Mouse (Mus musculus) G1E (cell line): ENCODE measurements around the gene Zfp369.

ENCODE experiments used
- CTCF ChIP-seq: IDR thresholded peaks from 2 replicates; pipeline ENCODE4 v1.5.1; 2012; ENCODE audit warnings: low read depth, low read length, inconsistent platforms, mixed read lengths
- GATA1 ChIP-seq: IDR thresholded peaks from 2 replicates; pipeline ENCODE4 v1.6.1; 2012; ENCODE audit warnings: borderline replicate concordance, low read length, inconsistent platforms, mixed read lengths

DNA sequence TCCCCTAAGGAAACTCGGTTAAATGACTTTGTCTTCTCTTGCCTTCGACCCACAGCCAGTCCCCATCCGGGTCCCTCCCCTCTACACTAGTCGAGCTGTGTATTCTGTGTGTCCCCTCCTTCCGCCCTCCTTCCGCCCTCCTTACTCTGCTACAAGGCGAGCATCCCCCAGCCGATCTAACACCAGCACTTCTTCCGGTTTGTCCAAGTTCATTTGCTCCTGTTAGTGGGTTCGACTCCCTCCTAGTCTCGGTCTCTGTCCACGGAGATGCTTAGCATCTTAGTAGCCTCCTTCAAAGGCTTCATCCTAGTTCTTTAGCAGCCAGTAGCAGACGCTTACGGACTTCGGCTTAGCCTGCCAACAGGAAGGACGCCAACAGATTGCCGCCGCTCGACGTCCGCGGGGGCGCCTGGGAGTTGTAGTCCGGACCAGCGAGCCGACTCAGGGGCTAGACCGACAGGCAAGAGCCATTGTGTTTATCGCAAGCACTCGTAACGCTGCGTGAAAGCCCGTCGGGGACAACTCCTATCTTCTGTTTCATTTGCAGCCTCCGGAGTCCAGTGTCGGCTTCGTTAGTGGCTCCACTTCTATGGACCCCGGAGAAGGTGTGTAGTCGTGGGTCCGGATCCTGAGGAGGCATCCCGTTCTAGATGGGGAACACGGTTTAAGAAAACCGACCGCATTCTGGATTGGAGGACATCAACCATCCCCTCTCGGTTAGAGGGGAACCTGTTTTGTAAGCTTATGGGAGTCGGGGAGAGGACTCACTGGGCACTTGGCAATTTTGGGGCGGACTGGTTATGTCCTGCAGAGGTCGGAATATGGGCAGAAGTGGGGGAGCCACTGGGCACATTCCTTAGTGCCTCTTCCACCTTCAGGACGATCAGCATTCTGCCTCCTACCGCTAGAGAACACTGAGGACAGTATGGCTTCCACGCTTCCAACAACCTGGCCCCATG, at the start of gene Zfp369:
- TF ChIP-seq CTCF (no peak), GATA1 (no peak)
